Mouse (Mus musculus): Measurements from ENCODE around the gene Dbt.

Gene Dbt

DNA sequence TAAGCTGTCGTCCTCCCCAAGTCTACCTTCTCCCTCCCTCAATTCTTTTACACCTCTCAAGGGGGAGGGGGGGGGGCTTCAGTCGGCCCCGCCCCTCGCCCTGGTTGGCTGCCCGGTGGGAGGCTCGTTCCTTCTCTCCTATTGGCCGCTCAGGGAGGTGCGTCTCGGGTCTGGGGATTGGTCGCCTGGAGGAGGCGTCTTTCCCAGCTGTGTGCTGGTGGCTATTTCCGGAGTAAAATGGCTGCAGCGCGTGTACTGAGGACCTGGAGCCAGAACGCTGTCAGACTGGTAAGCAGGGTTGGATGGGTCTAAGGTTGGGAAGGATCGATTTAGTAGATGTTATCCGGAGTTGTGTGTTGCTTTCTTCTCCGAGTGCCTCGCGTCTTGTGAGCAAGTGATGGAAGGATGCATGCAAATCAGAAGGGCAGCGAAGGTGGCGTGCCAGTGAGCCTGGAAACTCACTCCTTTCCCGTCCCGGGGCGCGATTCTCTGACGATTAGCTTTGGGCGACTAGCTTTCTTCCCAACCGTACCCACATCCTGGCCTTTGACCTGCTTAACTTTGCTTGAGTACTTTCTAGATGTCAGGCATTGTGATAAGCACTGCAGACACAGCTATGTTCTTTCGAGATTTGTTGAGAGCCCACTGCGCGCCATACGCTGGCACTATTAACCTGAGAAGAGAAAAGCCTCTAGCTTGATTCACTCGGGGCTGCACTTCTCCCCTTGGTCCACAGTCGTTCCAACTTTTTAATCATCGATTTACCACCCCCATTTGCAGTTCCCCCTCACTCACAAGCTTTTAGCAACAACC is at the start of gene Dbt:
TSS of gene Dbt (plus strand) at position 167 of the 813 bp plus-strand sequence.
- peak; percentile 91 for DNase-seq (ENCODE audit: low read depth, low spot score)

DNA sequence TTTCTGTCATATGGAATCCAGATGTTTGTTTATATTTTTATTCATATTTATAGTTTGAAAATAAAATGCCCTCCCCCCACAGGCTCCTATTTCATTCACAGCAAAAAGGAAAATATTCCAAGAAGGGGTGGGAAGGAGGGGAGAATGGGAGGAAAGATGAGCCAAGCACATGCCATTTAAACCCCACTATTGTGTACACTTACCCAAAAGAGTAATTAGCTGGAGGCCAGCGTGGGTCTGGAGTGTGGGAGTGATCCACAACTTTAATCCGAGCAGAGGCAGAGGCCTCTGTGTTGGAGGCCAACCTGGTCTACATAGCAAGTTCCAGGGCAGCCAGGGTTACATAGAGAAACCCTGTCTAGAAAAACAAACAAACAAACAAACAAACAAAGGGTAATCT is 48.6 kb upstream of the Dbt start:
- no peak for DNase-seq (ENCODE audit: low read depth, low spot score)

DNA sequence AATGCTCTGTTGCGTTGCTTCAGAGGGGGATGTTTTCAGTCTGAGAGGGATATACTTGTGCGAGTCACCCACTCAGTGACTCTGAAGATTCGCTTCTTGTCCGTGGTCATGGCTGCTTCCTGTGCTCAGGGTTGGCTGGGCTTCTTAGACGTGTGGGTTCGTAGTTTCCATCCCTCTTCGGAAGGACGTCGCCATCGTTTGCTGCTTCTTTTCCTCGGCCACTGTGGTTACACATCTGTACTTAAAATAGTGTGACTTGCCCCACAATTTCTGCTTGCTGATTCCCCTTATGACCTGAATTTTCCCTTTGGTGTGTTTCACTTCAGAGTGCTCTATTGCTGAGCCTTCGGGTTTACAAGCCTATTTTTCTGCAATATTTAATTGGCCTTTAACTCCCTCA is 47.2 kb upstream of the Dbt start:
- no peak for DNase-seq (ENCODE audit: low read depth, low spot score)

DNA sequence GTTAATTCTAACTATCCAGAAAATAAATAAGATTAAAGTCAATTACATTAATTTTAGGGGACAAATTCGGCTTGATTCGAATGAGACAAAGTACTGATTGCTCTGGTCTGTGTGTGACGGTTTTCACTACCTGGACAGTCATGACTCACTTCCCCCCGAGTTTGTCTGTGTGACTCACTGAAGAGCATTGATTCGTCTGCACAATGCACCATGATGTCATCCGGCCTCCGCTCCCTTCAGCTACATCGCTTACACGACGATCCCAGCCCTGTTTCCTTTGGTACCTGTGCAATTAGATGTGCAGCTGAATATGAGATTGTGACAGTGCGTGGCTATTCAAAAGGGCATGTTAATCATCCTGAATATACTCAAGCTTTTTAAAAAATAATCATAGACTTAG is 38.3 kb upstream of the Dbt start:
- DNase-seq (ENCODE audit: low read depth, low spot score) = no peak

DNA sequence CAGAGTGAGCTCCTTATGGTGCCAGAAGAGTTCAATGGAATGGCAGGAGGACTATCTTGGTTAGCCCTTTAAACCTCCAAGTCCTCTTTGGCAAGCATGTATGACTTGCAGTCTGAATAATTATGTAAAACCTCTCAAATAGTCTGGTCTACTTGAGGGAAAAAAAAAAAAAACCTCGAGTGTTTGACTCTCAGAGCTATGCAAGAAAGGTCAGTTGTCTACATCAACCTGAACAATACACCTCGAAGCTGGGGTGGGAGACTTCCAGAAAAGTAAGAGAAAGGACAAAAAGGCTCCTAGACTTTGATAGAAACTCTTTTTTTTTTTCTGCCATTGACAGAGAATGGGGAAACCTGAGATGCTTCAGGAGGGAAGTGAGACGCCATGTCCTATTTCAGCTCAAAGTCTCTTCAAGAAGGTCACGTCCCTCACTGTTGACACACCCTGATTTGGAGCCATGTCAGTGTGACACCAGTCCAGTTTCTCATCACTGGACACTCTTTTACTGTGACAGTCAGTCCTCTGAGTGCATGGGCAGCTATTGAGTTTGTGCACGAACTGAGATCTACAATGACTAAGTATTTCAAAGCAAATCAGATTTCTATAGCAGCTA is 36.1 kb upstream of the Dbt start:
- DNase-seq (ENCODE audit: low read depth, low spot score) = no peak

DNA sequence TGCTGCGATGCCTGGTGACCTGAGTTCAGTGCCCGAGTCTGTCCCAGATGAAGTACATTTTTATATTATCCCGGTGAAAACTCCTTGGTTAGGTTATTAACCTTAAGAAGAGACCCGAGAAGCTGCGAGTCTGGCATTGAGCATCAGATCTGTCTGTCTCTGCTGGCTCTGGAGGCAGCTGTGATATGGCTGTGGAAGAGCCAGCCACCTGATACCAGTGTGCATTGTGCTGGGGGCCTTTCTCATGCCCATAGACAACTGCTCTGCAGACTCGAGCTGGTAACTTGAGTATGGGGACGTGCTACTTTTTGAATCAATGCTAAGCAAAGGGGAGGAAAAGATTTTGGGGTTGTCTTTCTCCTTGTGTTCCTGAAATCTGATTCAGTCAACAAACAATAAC is 35.5 kb upstream of the Dbt start:
- no peak for DNase-seq (ENCODE audit: low read depth, low spot score)

DNA sequence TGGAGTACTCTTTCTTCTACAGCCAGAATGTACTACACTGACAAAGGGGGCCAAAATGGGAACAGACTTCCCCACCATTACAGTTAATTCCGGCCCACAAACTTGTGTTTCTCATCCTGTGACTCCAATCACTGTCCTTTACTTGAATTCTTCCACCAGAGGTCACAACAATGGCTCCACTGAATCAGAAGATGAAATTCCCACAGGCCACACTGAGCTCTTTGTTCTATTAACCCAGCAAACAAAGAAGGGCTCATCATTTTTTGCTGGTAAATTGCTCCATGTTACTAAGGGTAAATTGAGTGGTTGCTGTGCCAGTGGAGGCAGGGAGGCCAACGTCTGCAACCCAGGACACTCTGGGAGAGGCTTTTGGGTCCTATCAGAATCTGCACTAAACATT is 32.8 kb upstream of the Dbt start:
- DNase-seq (ENCODE audit: low read depth, low spot score) = peak; percentile 51

DNA sequence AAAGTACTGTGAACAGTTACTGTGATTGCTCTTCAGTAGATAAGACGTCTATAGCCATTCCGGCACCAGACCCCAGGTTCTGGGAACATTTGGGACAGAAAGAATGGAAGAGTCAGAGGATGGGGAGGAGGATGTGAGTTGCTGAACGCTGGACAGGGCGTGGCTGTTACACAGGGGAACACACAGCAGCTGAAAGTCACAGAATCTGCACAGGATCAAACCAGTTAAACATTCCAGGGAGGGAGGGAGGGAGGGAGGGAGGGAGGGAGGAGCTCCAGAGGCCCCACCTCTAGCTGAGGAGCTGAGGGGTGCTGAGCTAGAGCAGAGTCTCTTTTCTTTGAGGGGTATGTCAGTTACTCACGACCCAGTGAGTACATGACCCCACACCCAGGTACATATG is 31.9 kb upstream of the Dbt start:
- peak; percentile 9 for DNase-seq (ENCODE audit: low read depth, low spot score)

DNA sequence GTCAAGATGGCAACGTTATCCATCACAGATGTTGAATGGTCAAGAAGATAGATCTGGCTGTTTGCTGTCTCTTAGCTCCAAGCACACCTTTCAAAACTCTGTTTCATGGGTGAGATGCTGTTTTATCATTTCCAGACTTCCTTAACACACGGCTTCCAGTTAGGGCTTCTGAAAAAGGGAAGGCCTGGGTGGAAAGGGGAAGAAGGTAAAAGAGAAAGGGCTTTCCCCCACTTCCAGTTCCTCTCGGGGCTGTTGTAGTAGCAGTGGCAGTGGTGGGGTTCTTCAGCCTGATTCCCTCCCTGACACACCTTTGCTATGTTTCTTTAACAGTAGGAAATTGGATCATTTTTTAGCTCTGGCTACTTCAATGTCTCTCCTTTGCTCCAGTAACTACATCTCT is 30.1 kb upstream of the Dbt start:
- DNase-seq (ENCODE audit: low read depth, low spot score) = no peak

DNA sequence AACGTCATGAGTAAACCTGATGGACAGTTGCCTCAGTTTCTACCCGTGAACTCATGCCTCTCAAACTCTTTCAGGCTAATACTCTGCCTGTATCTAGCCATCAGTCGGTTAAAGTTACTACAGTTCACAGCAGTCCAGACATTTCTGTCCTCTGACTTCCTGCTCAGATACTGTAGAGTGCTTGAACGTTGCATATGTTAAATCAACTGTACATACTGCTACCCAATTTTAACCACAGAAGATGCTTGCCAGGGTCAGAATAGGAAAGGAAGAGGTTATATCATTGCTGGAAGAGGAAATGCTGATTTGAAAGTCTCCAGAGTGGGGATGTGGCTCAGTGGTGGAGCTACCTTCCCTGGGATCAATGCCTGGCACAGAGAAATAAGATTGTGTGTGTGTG is 29.6 kb upstream of the Dbt start:
- DNase-seq (ENCODE audit: low read depth, low spot score) = no peak

DNA sequence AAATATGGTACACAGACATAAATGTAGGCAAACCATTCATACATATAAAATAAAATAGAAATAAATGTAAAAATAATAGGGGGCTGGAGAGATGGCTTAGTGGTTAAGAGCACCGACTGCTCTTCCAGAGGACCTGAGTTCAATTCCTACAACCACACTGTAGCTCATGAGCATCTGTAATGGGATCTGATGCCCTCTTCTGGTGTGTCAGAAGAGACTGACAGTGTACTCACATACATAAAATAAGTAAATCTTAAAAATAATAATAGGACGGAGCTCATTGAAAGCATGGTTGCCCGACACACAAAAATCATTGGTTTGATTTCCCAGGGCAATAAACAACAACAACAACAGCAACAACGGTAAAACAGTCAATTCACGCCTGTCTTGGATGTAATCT is 21.9 kb upstream of the Dbt start:
- no peak for DNase-seq (ENCODE audit: low read depth, low spot score)

DNA sequence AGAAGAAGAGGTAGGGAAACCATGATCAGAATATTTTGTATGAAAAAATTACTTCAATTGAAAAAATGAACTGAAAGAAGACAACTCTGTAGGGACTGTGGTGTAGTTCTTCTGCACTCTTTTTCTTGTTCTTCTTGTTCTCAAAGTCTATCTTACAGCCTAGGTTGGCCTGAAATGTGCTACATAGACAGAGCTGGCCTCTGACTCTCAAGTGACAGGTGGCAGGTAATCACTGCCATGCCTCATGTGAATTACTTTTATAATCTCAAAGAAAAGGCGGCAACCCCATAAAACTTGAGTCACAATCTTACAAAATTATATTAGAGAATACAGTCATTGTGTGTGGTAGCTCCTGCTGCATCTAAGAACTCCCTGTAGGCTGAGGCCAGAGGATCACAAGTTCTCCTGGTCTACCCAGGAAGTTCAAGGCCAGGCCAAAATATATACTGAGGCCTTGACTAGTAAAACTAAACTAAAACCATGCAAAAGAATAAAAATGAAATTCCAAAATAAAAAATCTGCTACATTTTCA is 20.9 kb upstream of the Dbt start:
- DNase-seq (ENCODE audit: low read depth, low spot score) = no peak

DNA sequence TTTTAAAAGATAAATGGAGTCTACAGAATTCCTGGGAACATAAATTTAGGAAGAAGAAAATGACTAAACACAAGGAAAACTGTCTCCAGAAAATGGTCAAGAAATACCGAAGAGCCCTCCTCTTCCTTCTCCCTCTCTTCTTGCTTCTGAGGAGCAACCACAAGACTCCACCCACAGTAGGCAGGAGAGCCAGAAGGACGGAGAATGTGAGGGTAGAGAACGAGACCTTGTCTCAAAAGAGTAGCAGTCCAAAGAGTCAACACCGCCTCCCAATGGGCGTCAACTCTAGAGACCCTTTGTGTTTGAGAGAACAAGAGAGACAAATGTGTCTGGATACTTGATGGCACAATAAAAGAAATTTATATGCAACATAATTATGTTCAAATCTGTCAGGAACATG is 19.2 kb upstream of the Dbt start:
- no peak for DNase-seq (ENCODE audit: low read depth, low spot score)

DNA sequence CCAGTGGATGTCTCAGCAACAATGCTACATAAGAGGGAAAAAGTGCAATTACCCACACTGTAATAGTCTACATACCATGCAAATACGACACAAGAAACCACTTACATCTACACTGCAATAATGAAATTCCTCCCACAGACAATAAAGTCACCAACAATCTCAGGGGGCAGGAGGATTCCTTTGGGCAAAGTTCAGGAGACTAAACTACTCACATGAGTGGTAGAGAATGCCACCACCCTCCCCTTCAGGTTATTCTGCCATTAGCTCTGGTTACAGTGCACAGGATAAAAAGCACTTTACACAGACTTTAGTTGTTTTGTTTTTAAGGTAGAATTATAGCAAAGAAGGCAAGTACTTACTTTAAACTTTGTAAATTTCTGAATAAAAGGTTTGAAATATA is 17.2 kb upstream of the Dbt start:
- DNase-seq (ENCODE audit: low read depth, low spot score) = no peak

DNA sequence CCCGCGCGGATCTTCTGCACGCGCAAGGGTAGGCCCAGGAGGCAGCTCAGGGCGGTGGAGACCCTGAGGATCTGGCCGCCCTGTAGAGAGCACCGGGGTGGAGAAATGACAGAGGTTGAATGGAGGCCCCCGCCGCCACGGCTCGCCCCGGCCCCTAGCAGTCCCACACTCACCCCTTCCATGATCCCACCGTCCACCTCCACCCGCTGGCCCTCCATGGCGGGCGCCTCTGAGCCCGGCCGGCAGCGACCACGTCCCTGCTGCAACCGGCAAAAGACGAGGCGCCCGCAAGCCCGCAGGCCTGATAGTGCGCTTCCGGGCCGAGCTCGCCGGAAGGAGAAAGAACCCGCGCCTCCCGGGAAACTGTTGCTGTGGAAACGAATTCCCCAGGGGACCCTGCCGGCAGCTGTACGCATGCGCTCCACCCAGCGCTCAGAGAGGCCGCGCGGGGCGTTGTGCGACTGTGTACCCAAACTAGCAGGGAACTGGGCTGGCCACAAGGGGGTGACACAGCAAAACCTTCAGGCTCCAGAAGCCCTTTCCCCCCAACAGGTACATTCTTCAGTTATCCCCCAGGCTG is 5.0 kb upstream of the Dbt start, which contains the start of gene Rtca:
TSS of gene Rtca (minus strand) at position 437 of the 580 bp plus-strand sequence.
- DNase-seq (ENCODE audit: low read depth, low spot score) = peak; percentile 99

DNA sequence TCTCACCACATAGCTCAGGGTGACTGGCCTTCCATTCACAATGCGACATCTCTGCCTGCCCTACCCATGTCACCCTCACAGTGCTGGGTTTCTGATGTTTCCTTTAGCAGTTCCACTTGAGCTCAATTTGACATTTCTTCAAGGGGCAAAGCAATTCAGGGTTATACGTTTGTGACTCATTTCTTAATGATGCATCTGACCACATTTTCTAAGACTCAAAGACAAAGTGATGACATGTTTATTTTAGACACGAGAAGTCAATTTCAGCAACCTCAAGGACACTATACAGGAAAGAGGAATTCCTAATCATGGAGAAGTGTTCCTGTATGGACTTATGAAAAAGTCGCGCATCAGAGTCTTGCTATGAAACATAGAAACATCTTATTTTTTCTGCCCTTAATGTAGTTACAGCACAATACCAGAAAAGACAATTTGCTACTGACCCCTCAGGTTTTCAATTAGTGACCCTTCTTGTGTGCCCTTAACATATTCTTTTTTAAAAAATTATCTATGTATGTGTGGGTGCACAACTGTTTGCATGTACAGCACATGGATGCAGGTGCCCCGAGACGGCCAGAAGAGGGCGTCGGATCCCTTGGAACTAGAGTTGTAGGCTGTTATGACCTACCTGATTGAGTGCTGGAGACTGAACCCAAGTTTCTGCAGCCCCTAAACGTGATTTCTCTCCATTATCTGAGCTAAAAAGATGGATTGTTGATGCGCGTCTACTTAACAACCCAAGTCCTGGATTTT is 543 bp upstream of the Dbt start:
- DNase-seq (ENCODE audit: low read depth, low spot score) = no peak

DNA sequence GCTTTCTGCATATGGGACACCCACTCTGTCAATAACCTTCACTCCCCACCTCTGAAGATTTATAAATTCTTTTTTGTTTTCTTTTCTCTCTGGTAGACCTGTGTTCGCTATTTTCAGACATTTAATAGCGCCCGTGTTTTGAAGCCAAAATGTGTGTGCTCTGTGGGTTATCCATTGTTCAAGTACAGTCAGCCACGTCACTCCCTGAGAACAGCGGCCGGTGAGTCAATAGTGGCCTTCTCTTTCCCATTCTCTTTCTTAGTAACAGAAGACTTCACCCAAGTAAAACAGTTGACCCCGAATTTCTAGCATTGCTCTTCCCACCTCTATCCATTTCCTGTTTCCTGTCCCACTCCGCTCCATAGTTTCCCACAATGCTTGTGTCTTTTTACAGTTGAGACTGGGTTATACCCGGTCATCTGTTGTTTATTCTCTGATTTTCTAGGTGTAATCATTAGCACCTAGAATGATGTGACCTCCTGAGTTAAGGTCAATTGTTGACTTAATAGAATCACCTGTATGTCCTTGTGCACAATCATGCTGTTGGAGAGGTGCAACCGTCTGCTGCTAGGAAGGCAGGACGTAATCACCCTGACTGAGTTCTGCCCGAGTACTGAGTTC is 7.4 kb downstream of the Dbt start:
- no peak for DNase-seq (ENCODE audit: low read depth, low spot score)

DNA sequence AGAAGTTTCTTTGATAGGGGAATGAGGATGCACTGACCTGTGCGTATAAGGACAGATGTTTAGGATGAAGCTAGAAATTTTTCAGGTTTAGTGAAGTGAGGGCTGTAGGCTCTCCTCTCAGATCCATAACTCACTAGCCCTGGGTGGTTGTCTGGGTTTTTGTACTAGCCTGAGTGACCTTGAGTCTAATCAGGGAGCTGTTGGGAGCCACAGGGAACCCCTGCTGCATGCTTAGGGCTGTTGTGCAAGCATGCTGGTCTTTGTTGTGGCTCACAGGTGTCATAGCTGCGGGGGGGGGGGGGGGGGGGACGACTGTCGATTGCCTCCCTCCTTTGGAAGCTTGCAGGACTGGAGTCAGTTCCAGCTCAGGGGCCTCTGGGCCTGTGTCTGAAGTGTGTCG is 16.9 kb downstream of the Dbt start:
- DNase-seq (ENCODE audit: low read depth, low spot score) = no peak

DNA sequence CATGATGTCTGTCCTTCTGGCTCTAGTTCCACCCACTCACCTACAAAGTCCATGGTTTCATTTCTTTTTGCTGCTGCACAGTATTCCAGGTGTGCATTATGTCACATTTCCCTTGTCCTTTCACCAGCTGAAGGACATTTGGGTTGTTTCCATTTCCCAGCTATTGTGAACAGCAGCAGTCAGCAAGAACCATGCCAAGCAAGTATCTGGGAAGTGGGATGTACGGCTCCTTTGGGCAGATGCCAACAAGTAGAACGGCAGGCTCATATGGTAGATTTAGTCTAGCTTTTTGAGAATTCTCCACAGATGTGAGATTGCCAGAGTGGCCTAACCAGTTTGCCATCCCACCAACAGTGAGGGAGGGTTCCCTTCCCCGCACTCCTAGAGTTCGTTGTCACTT is 18.0 kb downstream of the Dbt start:
- DNase-seq (ENCODE audit: low read depth, low spot score) = no peak

DNA sequence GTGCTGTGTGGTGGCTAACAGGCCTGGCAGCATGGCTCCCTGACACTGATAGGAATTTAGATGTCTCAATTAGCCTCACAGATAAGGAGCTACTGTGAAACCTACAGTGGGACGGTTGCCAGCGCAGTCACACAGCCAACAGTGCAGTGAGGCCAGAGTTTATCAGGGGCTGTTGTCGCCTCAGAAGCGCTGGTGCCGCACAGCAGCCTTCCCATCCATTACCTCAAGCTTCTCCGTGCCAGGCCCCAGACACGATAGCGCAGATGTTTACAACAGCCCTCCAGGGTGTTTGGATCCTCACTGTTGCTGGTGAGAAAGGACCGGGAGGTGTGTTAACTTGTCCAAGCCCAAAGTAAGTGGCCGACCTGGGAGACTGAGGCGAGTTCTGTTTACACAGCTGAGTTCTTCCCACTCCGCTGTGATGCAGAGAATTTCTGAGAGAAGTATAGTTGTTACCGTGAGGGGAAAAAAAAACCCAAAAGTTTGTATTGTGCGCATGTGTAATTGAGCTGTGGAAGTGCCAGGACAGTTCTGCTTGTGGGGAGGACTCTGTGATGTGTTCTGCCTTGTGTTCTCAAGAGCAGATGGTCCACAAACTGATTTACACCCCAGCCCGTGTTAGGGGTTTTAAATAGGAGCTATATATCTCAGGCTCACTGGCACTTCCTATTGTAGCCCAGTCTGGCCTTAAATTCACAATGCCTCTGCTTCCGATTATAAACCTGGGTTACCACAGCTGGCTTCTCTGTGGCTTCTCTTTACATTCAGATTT is 23.7 kb downstream of the Dbt start:
- DNase-seq (ENCODE audit: low read depth, low spot score) = peak; percentile 71

DNA sequence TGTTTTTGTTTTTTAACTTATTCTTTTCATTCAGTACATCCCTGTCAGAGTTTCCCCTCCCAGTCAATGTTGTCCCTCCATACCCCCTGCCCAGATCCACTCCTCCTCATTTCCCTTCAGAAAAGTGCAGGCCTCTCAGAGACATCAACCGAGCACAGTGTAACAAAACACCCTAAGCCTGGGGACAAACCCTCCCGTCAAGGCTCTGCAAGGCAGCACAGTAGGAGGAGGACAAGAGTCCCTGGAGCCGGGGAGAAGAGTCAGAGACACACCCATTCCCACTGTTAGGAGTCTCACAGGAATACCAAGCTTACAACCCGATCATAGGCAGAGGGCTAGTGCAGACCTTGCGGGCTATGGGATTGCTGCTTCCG is 24.3 kb downstream of the Dbt start:
- peak; percentile 56 for DNase-seq (ENCODE audit: low read depth, low spot score)
